Mouse (Mus musculus): Measurements from ENCODE around the gene Gm7271.

Gm7271 gene

GRCm38 (mm10) chr5:76483811-76484210 lies at the start of gene Gm7271:
Gene Gm7271, plus strand, starts transcription at chr5:76484040.
- DNase-seq: peak; percentile 53

GRCm38 (mm10) chr5:76437100-76437499 lies 46.7 kb upstream of the Gm7271 start:
- no peak for DNase-seq

- no peak for DNase-seq
Observed at GRCm38 (mm10) chr5:76437696-76438095, 46.1 kb upstream of the Gm7271 start.

- DNase-seq: no peak
Observed at GRCm38 (mm10) chr5:76441431-76441830, 42.4 kb upstream of the Gm7271 start.

- peak; percentile 46 for DNase-seq
Observed at GRCm38 (mm10) chr5:76474931-76475330, 8.9 kb upstream of the Gm7271 start.

GRCm38 (mm10) chr5:76476873-76477272 lies 7.0 kb upstream of the Gm7271 start:
- peak; percentile 27 for DNase-seq

GRCm38 (mm10) chr5:76477764-76478163 lies 6.1 kb upstream of the Gm7271 start:
- peak; percentile 36 for DNase-seq

- peak; percentile 16 for DNase-seq
Observed at GRCm38 (mm10) chr5:76495126-76495525, 11.3 kb downstream of the Gm7271 start.

- DNase-seq: no peak
Observed at GRCm38 (mm10) chr5:76522446-76522845, 38.6 kb downstream of the Gm7271 start.

GRCm38 (mm10) chr5:76524623-76525022 lies 40.8 kb downstream of the Gm7271 start:
- peak; percentile 88 for DNase-seq

GRCm38 (mm10) chr5:76525066-76525465 lies 41.2 kb downstream of the Gm7271 start:
- DNase-seq: peak; percentile 75

GRCm38 (mm10) chr5:76525829-76526228 lies 42.0 kb downstream of the Gm7271 start:
- DNase-seq: no peak

GRCm38 (mm10) chr5:76529040-76529703 lies 45.3 kb downstream of the Gm7271 start, which contains the start of gene Exoc1:
Gene Exoc1, plus strand, starts transcription at chr5:76529311.
- peak; percentile 99 for DNase-seq

GRCm38 (mm10) chr5:76529704-76530066 lies 45.8 kb downstream of the Gm7271 start:
- no peak for DNase-seq

GRCm38 (mm10) chr5:76533186-76533585 lies 49.3 kb downstream of the Gm7271 start:
- DNase-seq: peak; percentile 93

GRCm38 (mm10) chr5:76536231-76536630 lies 52.4 kb downstream of the Gm7271 start:
- DNase-seq: no peak

GRCm38 (mm10) chr5:76537578-76537977 lies 53.7 kb downstream of the Gm7271 start:
- no peak for DNase-seq

GRCm38 (mm10) chr5:76540181-76540580 lies 56.3 kb downstream of the Gm7271 start:
- peak; percentile 91 for DNase-seq

GRCm38 (mm10) chr5:76540842-76541241 lies 57.0 kb downstream of the Gm7271 start:
- DNase-seq: no peak

GRCm38 (mm10) chr5:76543200-76543599 lies 59.4 kb downstream of the Gm7271 start:
- DNase-seq: no peak

GRCm38 (mm10) chr5:76550426-76550825 lies 66.6 kb downstream of the Gm7271 start:
- peak; percentile 55 for DNase-seq

GRCm38 (mm10) chr5:76565321-76565720 lies 81.5 kb downstream of the Gm7271 start:
- DNase-seq: peak; percentile 89
